Mouse (Mus musculus) left cerebral cortex, postnatal 25 days (tissue): ENCODE measurements at regions not wholly inside any gene's neighbourhood (a gene's known extent, or its start where the extent isn't known, plus 50 kb on each side); places are given as distances from the start of the nearest gene placed in this dataset.

ENCODE experiments used
- DNase-seq, 2 experiments: peaks; one replicate each; pipeline ENCODE4 v3.0.0; 2022; ENCODE audit warnings: low spot score in 2 of 2, mixed read lengths in 1 of 2
- intact Hi-C: fragments of 180-260 bp; cut with DNase I; formaldehyde crosslinking; loops from one replicate; pipeline ENCODE4 v1.15.1; 2025

GRCm38 (mm10) chr7:130012067-130012466, 420.4 kb downstream of the Wdr11 start:
- DNase-seq = no peak
- intact Hi-C loops = no loop called here

- intact Hi-C loops = no loop called here
- no peak for DNase-seq
Measured at GRCm38 (mm10) chr7:130013109-130013508, 421.4 kb downstream of the Wdr11 start.

- intact Hi-C loops = no loop called here
- DNase-seq = no peak
Measured at GRCm38 (mm10) chr7:130014609-130015008, 422.9 kb downstream of the Wdr11 start.

- intact Hi-C loops = no loop called here
- DNase-seq = no peak
Measured at GRCm38 (mm10) chr7:130015375-130016014, 423.8 kb downstream of the Wdr11 start.

- intact Hi-C loops = no loop called here
- no peak for DNase-seq
Measured at GRCm38 (mm10) chr7:130016015-130016874, 424.6 kb downstream of the Wdr11 start.

- intact Hi-C loops = no loop called here
- no peak for DNase-seq
Measured at GRCm38 (mm10) chr7:130018891-130019290, 427.2 kb downstream of the Wdr11 start.

- no peak for DNase-seq
- intact Hi-C loops = no loop called here
Measured at GRCm38 (mm10) chr7:130028945-130029344, 437.3 kb downstream of the Wdr11 start.

- intact Hi-C loops = no loop called here
- DNase-seq = no peak
Measured at GRCm38 (mm10) chr7:130030711-130031110, 439.0 kb downstream of the Wdr11 start.

- intact Hi-C loops = no loop called here
- no peak for DNase-seq
Measured at GRCm38 (mm10) chr7:130036235-130036634, 444.6 kb downstream of the Wdr11 start.

- intact Hi-C loops = no loop called here
- no peak for DNase-seq
Measured at GRCm38 (mm10) chr7:130036845-130037572, 445.3 kb downstream of the Wdr11 start.

- intact Hi-C loops = no loop called here
- DNase-seq = no peak
Measured at GRCm38 (mm10) chr7:130037573-130037925, 445.9 kb downstream of the Wdr11 start.

GRCm38 (mm10) chr7:130040596-130040995, 448.9 kb downstream of the Wdr11 start:
- intact Hi-C loops = no loop called here

GRCm38 (mm10) chr7:130041402-130041965, 449.8 kb downstream of the Wdr11 start:
- DNase-seq = no peak
- intact Hi-C loops = no loop called here

More at GRCm38 (mm10) chr7:130040596-130040995, 448.9 kb downstream of the Wdr11 start:
- DNase-seq = no peak

- intact Hi-C loops = no loop called here
Measured at GRCm38 (mm10) chr7:130042296-130042910, 450.7 kb downstream of the Wdr11 start.

GRCm38 (mm10) chr7:130043397-130044234, 452.0 kb downstream of the Wdr11 start:
- intact Hi-C loops = no loop called here
- no peak for DNase-seq

More at GRCm38 (mm10) chr7:130042296-130042910, 450.7 kb downstream of the Wdr11 start:
- no peak for DNase-seq

- DNase-seq = no peak
- intact Hi-C loops = no loop called here
Measured at GRCm38 (mm10) chr7:130044235-130044553, 452.5 kb downstream of the Wdr11 start.

- intact Hi-C loops = no loop called here
- no peak for DNase-seq
Measured at GRCm38 (mm10) chr7:130044581-130044980, 452.9 kb downstream of the Wdr11 start.

GRCm38 (mm10) chr7:130046086-130046485, 454.4 kb downstream of the Wdr11 start:
- no peak for DNase-seq
- intact Hi-C loops = no loop called here
